Mouse (Mus musculus) right cerebral cortex, adult 18-20 months (tissue): Measurements from ENCODE around the gene Lhx5.

Experiments used
- DNase-seq: peaks from one replicate; pipeline ENCODE4 v3.0.0; 2022; ENCODE audit warnings: mixed read lengths

Gene Lhx5

DNA sequence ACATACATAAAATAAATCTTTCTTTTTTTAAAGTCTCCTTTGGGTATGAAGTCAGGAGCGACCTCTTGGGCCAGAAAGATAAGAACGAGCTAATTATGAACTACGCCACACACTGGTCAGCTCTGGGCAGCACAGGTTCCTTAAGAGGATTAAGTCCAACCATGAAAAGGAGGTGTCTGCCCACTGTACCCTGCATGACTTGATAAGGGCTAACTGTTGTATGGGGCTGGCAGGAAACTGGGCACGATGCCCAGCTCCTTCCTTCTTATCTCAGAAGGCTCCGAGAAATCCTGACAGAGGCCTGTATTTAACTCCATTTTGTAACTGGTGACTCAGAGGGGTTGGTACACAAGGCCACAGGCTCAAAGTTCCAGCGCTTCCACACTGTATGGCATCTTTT, 34.4 kb downstream of the Lhx5 start:
- no peak for DNase-seq

DNA sequence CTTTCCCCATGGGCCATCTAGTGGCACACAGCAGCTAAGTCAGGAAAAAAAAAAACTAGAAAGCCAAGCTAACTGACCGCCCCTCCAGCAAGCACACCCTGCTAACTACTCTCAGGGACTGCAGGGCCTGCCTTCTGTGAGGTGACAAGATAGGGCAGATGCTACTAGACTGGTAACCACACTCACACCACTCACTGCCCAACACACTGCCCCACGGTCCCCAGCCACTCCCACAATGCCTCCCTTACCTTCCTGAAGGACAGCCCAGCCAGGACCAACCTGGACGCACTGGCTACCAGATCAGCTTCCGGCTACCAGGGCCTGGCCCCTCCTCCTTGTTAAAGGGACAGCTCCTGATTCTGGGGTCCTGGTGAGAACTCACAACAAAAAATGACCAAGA, 35.5 kb downstream of the Lhx5 start:
- no peak for DNase-seq

DNA sequence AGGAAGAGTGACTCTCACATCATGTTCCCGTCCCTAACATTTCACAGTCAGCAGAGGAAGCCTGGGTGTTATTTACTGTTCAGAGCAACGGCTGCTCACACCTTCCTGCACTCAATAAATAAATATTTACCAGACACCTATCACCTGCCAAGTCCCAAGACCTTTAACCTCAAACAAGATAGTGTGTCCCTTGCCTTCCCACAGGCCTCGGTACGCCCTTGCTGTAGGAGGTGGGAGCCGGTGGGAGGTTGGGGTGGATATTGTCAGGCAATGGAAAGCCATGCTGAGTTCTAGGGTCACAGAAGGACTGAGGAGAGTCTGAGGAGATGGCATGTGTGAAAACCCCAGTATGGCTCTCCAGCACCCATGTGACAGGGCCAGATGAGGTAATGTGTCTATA, 36.8 kb downstream of the Lhx5 start:
- no peak for DNase-seq

DNA sequence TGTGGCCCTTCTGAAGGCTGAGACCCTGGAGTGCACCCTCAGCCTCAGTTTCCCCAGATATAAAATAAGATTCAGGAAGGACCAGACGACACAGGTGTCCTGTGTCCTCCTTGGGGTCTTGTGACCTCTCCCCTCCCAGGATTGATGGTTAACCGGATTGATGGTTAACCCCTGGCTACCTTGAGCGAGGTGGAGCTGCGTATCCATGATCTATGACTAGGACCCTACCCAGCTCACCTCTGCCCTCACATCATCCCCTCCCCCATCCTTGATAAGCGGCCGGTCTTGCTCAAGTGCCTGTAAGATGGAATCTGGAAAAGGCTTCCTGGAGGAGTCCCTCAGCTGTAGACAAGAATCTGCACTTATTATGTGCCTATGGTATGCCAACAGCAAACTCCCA, 37.3 kb downstream of the Lhx5 start:
- no peak for DNase-seq

DNA sequence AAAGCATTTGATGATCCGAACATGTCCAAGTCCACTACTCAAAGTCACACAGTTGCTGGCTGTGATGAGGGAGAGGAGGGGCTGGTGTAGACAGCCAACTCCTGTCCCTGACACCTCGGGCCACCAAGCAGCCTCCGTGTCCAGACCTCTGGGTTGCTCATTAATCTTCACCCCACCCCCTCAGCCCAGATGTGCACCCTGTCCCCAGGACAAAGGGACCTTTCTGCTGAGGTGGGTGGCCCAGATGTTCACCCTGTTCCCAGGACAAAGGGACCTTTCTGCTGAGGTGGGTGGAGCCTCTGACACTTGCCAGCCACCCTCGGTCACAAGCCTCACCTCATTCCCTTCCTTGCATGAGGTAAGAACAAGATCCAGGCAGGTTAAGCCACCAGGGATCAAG, 40.0 kb downstream of the Lhx5 start:
- DNase-seq: no peak

DNA sequence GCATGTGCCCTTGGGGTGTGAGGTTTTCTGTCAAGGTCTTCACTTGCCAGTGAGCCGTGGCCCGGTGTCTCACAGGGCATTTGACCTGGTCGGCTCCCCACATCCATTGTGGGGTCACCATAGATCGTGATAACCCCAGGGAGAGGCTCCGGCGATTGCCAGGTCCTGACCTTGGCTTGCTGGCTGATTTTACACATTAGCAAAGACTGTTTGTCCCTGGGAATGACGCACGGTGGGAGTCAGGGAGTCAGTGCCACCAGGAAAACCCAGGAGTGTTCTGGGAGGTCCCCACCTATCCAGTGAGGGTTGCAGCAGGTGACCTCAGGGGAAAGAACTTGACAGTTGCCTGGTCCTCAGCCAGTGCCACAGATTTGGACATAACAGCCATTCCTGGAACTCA, 41.3 kb downstream of the Lhx5 start, which contains the start of gene Sdsl:
Sdsl (minus strand) TSS at position 41 of the 400 bp plus-strand sequence.
- DNase-seq: no peak

DNA sequence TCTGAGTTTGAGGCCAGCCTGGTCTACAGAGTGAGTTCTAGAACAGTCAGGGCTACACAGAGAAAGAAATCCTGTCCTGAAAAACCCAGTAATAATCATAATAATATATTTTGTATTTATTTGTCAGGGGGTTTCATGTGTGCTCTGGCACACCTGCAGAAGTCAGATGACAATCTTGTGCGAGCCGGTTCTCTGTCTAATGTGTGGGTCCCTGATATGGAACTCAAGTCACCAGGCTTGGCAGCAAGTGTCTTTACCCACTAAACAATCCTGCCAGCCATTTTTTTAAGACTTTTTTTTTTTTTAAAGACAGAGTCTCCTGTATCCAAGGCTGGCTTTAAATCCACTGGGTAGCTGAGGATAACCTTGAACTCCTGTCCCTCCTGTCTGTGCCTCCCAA, 41.9 kb downstream of the Lhx5 start:
- DNase-seq: no peak

DNA sequence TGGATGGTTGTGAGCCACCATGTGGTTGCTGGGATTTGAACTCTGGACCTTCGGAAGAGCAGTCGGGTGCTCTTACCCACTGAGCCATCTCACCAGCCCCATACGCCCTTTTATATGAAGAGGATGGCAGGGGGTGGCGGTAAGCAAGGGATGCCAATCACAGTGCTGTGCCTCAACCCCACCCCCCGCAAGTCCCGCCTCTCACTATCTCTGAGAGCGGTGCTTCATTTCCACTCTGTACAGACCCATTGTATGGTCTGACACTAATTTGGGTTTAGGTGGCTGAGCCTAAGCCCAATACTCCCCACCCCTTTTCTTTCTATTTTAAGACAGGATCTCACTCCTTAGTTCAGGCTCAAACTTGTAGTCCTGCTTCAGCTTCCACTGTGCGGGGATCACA, 44.4 kb downstream of the Lhx5 start:
- no peak for DNase-seq

DNA sequence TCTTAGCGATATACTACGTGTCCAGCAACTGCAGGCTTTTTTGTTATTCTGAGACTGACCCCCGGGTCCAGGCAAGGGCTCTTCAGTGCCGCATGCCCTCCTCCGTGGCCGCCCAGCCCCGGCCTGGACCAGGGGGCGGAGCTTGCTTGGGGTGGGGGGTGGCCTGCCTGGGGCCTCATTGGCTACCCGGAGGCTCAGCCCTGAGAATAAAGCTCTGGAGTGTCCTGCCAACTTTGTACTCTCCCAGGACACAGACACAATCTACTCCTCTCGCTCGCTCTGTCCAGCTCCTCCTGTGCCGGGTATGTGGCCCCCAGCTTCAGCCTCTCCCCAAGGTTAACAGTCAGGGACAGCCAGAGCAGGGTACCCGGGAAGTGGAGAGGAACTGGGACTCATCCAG, 44.8 kb downstream of the Lhx5 start, which contains the start of gene Sds:
Sds (plus strand) TSS at position 231 of the 400 bp plus-strand sequence.
- DNase-seq: no peak

DNA sequence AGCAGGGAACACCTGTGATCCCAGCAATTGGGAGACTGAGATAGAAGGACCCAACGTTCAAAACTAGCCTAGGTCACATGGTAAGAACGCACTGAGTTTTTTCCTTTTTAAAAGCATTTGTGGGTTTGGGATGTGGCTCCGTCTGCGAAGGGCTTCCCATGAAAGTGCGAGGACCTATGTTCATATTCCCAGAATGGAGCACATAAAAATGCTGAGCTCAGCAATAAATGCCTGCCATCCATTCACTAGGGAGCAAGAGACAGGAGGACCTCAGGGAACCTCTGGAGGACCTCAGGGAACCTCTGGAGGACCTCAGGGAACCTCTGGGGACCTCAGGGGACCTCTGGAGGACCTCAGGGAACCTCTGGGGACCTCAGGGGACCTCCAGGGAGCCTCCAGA, 46.5 kb downstream of the Lhx5 start:
- DNase-seq: no peak

DNA sequence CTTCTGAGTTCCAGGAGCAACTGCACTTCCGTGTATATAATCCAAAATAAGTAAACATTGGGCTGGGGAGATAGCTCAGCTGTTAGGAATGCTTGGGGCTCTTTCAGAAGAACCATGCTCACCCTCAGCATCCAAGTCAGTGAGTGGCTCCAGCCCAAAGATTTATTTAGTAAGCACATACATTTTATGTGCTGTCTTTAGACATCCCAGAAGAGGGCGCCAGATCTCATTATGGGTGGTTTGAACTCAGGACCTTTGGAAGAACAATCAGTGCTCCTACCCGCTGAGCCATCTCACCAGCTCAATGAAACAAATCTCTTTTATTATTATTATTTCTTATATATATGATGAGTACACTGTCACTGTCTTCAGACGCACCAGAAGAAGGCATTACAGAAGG, 48.0 kb downstream of the Lhx5 start:
- no peak for DNase-seq

DNA sequence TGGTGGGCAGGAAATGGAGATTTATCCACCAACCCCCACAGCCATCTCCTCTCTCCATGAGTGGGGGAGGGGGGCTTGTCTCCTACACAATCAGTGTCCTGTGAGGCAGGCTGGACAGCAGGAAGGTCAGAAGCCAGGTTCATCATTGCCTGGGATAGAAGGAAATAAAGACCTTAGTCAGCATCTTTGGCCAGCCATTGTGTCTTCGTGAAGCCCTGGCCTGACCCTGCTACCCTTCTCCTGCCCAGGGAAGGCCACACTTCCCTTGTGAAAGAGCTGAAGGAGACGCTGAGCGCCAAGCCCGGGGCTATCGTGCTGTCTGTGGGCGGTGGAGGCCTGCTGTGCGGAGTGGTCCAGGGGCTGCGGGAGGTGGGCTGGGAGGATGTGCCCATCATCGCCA, 49.7 kb downstream of the Lhx5 start:
- no peak for DNase-seq

DNA sequence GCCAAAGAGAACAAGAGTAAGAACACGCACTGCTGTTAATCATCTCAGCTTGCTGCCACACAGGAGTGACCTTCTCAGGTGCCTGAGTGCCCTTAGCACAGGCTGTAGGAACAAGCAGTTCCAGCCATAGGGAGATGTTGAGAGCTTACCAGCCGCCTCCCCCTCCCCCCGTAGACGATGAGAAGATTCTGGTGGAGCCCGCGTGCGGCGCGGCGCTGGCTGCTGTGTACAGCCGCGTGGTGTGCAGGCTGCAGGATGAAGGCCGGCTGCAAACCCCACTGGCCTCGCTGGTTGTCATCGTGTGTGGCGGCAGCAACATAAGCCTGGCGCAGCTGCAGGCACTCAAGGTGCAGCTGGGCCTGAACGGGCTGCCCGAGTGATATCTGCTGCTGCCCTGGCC, 51.9 kb downstream of the Lhx5 start:
- DNase-seq: no peak

DNA sequence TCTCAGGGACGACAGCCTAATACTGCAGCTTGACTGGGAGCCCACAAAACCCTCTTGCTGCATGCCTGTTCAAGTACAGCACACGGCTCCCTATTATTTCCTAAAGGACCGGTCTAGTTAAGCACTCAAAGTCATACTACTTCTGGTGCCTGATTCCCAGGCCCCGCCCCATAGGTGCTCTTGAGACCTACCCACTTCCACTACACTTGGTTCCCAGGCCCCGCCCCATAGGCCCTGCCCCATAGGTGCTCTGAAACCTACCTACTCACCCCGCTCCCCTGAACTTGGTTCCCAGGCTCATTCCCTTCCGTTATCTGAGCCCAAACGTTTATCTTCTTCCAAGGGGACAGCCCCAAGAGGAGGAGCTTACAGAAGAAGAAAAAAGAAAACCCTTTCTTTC, 56.3 kb downstream of the Lhx5 start:
- no peak for DNase-seq

DNA sequence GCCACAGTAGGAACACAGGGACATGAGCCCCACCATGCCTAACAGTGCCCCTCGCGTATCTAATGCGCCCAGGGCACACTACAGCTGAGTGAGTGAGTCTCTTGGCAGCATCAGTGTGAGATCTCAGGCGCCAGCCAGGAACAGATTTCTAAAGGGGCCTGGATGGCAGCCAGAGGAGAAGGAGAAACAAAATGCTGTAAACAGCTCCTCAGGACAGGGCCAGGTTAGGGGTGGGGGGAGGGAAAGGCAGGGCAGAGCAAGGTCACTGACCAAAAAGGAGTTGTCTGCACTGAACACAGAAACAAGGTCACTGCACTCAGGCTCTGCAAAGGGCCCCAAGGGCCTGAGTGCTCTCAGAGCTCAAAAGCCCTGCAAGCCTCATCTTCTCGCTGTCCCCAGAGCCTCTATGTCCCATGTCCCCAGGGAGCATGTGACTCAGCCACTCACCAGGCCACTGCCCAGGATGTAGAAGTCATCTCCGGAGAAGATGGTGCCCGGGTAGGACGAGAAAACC, 59.2 kb downstream of the Lhx5 start:
- peak; percentile 36 for DNase-seq
